10 mouse cellular contexts compared by ENCODE assay signal in genomic region chr2:52422871-52423610, GRCm38 (mm10). TPM values are rescaled to one million over a fixed set of nuclear protein-coding genes. Genes with fewer than 3 reads are reported as not detected.
A peak's percentile ranks its signal among the peaks of the same experiment; 100 is the strongest.
DNase-seq lines count a peak whose midpoint lies in the region; ATAC-seq lines count a peak whose summit lies in the region.
"Had no signal": no experiment of that assay in that cellular context is flagged by ENCODE, and none has a peak within 500 bp of the region (broad histone marks: within the 10 kb centered on the region; RNA-seq: fewer than 3 reads in every experiment).

No protein-coding gene starts in this region.

- intact Hi-C loops in heart, postnatal 25 days (cut with DNase I), result loop anchor here (5.0 to 10.0 kb wide), 4 partner anchors 149 to 762 kb away; partner anchors contain the start of genes Nmi and Rif1

- no peak for ATAC-seq in forebrain, embryonic 15.5 days (replicated peaks)
- no peak for ATAC-seq in liver, embryonic 15.5 days (ENCODE audit: insufficient read depth)
- ATAC-seq: CD4-positive, CD25-positive, alpha-beta regulatory T cell, adult 4 months had no signal

- 57% methylated on average over 8 of the region's 8 CpGs for WGBS in heart, embryonic 10.5 days
- WGBS in forebrain, embryonic 15.5 days, result 40% methylated on average over 8 of the region's 8 CpGs
- WGBS in liver, embryonic 15.5 days (ENCODE audit: insufficient replicate concordance), result 29% methylated on average over 8 of the region's 8 CpGs

- peak overlapping the region; percentile 91 for H3K9ac ChIP-seq in forebrain, embryonic 15.5 days (replicated peaks)
- peak overlapping the region; percentile 98 for H3K9ac ChIP-seq in liver, embryonic 15.5 days

- no peaks in the 10 kb centered on the region for H3K9me3 ChIP-seq in heart, embryonic 10.5 days
- no peaks in the 10 kb centered on the region for H3K9me3 ChIP-seq in forebrain, embryonic 15.5 days
- no peaks in the 10 kb centered on the region for H3K9me3 ChIP-seq in liver, embryonic 15.5 days (replicated peaks)

- no peaks in the 10 kb centered on the region for H3K36me3 ChIP-seq in heart, embryonic 10.5 days
- H3K36me3 ChIP-seq in forebrain, embryonic 15.5 days, result no peaks in the 10 kb centered on the region
- no peaks in the 10 kb centered on the region for H3K36me3 ChIP-seq in liver, embryonic 15.5 days (replicated peaks)

- H3K27me3 ChIP-seq in heart, embryonic 10.5 days (ENCODE audit: insufficient read depth, poor library complexity, severe bottlenecking), result no peaks in the 10 kb centered on the region
- no peaks in the 10 kb centered on the region for H3K27me3 ChIP-seq in forebrain, embryonic 15.5 days
- H3K27me3 ChIP-seq in liver, embryonic 15.5 days, result no peaks in the 10 kb centered on the region

- DNase-seq in heart, embryonic 10.5 days (ENCODE audit: low spot score), result no peak
- no peak for DNase-seq in heart, postnatal 25 days (ENCODE audit: low spot score)
- peak; percentile 62 for DNase-seq in A20 (ENCODE audit: low read depth, low spot score)
- DNase-seq in urinary bladder, postnatal 25 days (ENCODE audit: low spot score), result no peak
- DNase-seq in left cerebral cortex, adult 9 months (ENCODE audit: low spot score in 2 of 2), result no peak
- no peak for DNase-seq in gastrocnemius, adult 18-20 months (ENCODE audit: low spot score)
- DNase-seq: layer of hippocampus, adult 9-11 months had no signal

- H3K4me2 ChIP-seq in forebrain, embryonic 15.5 days (replicated peaks), result peak overlapping the region; percentile 52
- peak overlapping the region; percentile 89 for H3K4me2 ChIP-seq in liver, embryonic 15.5 days

- peak overlapping the region; percentile 98 for H3K4me3 ChIP-seq in heart, embryonic 10.5 days
- H3K4me3 ChIP-seq in forebrain, embryonic 15.5 days, result peak overlapping the region; percentile 100
- H3K4me3 ChIP-seq in liver, embryonic 15.5 days (replicated peaks), result peak overlapping the region; percentile 97

- H3K4me1 ChIP-seq in heart, embryonic 10.5 days, result peaks cover 49% of the 10 kb centered on the region
- peaks cover 34% of the 10 kb centered on the region for H3K4me1 ChIP-seq in forebrain, embryonic 15.5 days
- H3K4me1 ChIP-seq in liver, embryonic 15.5 days (replicated peaks), result peaks cover 62% of the 10 kb centered on the region

- H3K27ac ChIP-seq in heart, embryonic 10.5 days, result peak overlapping the region; percentile 99
- no peak overlapping the region for H3K27ac ChIP-seq in forebrain, embryonic 15.5 days (replicated peaks)
- peak overlapping the region; percentile 91 for H3K27ac ChIP-seq in liver, embryonic 15.5 days (replicated peaks)

RNA-seq across cellular contexts. Expression of gene Arl5a, which starts 1.7 kb away (rescaled TPM):
- polyA plus RNA-seq in heart, embryonic 10.5 days (2016; fragmentation: Nextera tagmentation; extraction: Ambion mirVana), result 62.9 and 72.8 TPM in 2 replicates
- 10 to 100 TPM; 35.3 to 38.2 TPM for total RNA-seq in heart, postnatal 25 days (2021)
- 49.3 and 50.4 TPM in 2 replicates for polyA plus RNA-seq in forebrain, embryonic 15.5 days (2015; fragmentation: Nextera tagmentation; extraction: Ambion mirVana)
- 23.6 and 25.2 TPM in 2 replicates for polyA plus RNA-seq in liver, embryonic 15.5 days (2015; fragmentation: Nextera tagmentation; extraction: Ambion mirVana)
- 10 to 100 TPM; 31.5 to 32.0 TPM for total RNA-seq in gastrocnemius, adult 18-20 months (2021)

RNA-seq across cellular contexts. Expression of gene Neb, which starts 44.8 kb away (rescaled TPM):
- 0.75 and 1.7 TPM in 2 replicates for polyA plus RNA-seq in heart, embryonic 10.5 days (2016; fragmentation: Nextera tagmentation; extraction: Ambion mirVana)
- total RNA-seq in heart, postnatal 25 days (2021), result 1 to 10 TPM; 4.8 to 5.2 TPM
- polyA plus RNA-seq in forebrain, embryonic 15.5 days (2015; fragmentation: Nextera tagmentation; extraction: Ambion mirVana), result 9.8 and 10.3 TPM in 2 replicates
- polyA plus RNA-seq in liver, embryonic 15.5 days (2015; fragmentation: Nextera tagmentation; extraction: Ambion mirVana), result 6.0 and 9.2 TPM in 2 replicates
- total RNA-seq in gastrocnemius, adult 18-20 months (2021), result 1,000 to 10,000 TPM; 5,308 to 5,533 TPM
